Mouse (Mus musculus) neural tube, embryonic 15.5 days (tissue): ENCODE data around the gene Trf. TPM values are rescaled to one million over a fixed set of nuclear protein-coding genes. Genes with fewer than 3 reads are reported as not detected.
A peak's percentile ranks its signal among the peaks of the same experiment; 100 is the strongest.

ENCODE experiments used
- ATAC-seq: fragments of 200-750 bp; cut with Nextera tagmentation; 2 replicates; pipeline ENCODE4 v1.8.0; 2017; ENCODE audit warnings: mild to moderate bottlenecking, moderate TSS enrichment, moderate library complexity; ENCODE audit not compliant: low FRiP score
- H3K27ac ChIP-seq: fragments of 300-500 bp; sonication (generic); replicated peaks from 2 replicates; pipeline ENCODE4 v1.5.1; 2015; ENCODE audit warnings: mild to moderate bottlenecking, inconsistent platforms
- H3K27me3 ChIP-seq: fragments of 300-500 bp; sonication (generic); replicated peaks from 2 replicates; pipeline ENCODE4 v1.6.1; 2015; ENCODE audit warnings: inconsistent platforms
- H3K36me3 ChIP-seq: fragments of 300-500 bp; sonication (generic); 2 replicates; pipeline ENCODE4 v1.6.1; 2015; ENCODE audit warnings: inconsistent platforms
- H3K4me1 ChIP-seq: fragments of 300-500 bp; sonication (generic); 2 replicates; pipeline ENCODE4 v1.6.1; 2015; ENCODE audit warnings: inconsistent platforms
- H3K4me2 ChIP-seq: fragments of 300-500 bp; sonication (generic); 2 replicates; pipeline ENCODE4 v1.6.1; 2015; ENCODE audit warnings: inconsistent platforms, mild to moderate bottlenecking, moderate library complexity
- H3K4me3 ChIP-seq: fragments of 300-500 bp; sonication (generic); replicated peaks from 2 replicates; pipeline ENCODE4 v1.5.1; 2015; ENCODE audit warnings: mild to moderate bottlenecking, inconsistent platforms
- H3K9ac ChIP-seq: fragments of 300-500 bp; sonication (generic); replicated peaks from 2 replicates; pipeline ENCODE4 v1.6.1; 2015; ENCODE audit warnings: mild to moderate bottlenecking, inconsistent platforms
- H3K9me3 ChIP-seq: fragments of 300-500 bp; sonication (generic); replicated peaks from 2 replicates; pipeline ENCODE4 v1.6.1; 2016; ENCODE audit warnings: inconsistent platforms
- WGBS: fragments of 180-500 bp; shearing (Covaris S2); methylation state at CpG from one replicate; pipeline ENCODE4 v1.1.7; 2015; ENCODE audit warnings: mixed read lengths; 5-methylcytosine and 5-hydroxymethylcytosine counted together
- polyA plus RNA-seq: library from polyadenylated mRNA; unstranded; fragments of >200 nt; fragmentation: Nextera tagmentation; extraction: Ambion mirVana; gene quantifications from 2 replicates; pipeline ENCODE4 v1.2.1, GENCODE M21; 2015

Gene Trf
- polyA plus RNA-seq, 1 experiment from 2014 or later = 38.9 TPM

GRCm38 (mm10) chr9:103213631-103214030 is 16.6 kb downstream of the Trf start:
- H3K9ac ChIP-seq = no peak overlapping the region
- no peak for ATAC-seq
- 0 out of 2 replicates have a peak, but pooled peaks cover 2% of the 10 kb centered on the region for H3K4me1 ChIP-seq
- 59% methylated on average over 2 of the region's 2 CpGs for WGBS
- no peaks in the 10 kb centered on the region for H3K9me3 ChIP-seq
- H3K27me3 ChIP-seq = no peaks in the 10 kb centered on the region
- H3K27ac ChIP-seq = no peak overlapping the region
- no peak overlapping the region for H3K4me3 ChIP-seq
- H3K4me2 ChIP-seq = no peak overlapping the region
- H3K36me3 ChIP-seq = no peaks in the 10 kb centered on the region; the same call in 1 of the 2 replicates

GRCm38 (mm10) chr9:103212654-103213420 is 17.4 kb downstream of the Trf start:
- no peak for ATAC-seq
- WGBS = 71% methylated on average over 28 of the region's 28 CpGs
- no peaks in the 10 kb centered on the region for H3K27me3 ChIP-seq
- H3K36me3 ChIP-seq = no peaks in the 10 kb centered on the region; the same call in 1 of the 2 replicates
- H3K9ac ChIP-seq = no peak overlapping the region
- H3K4me1 ChIP-seq = 0 out of 2 replicates have a peak, but pooled peaks cover 6% of the 10 kb centered on the region
- H3K27ac ChIP-seq = no peak overlapping the region
- peak overlapping the region; percentile 41 for H3K4me2 ChIP-seq
- H3K4me3 ChIP-seq = peak overlapping the region; percentile 27
- no peaks in the 10 kb centered on the region for H3K9me3 ChIP-seq

DNA sequence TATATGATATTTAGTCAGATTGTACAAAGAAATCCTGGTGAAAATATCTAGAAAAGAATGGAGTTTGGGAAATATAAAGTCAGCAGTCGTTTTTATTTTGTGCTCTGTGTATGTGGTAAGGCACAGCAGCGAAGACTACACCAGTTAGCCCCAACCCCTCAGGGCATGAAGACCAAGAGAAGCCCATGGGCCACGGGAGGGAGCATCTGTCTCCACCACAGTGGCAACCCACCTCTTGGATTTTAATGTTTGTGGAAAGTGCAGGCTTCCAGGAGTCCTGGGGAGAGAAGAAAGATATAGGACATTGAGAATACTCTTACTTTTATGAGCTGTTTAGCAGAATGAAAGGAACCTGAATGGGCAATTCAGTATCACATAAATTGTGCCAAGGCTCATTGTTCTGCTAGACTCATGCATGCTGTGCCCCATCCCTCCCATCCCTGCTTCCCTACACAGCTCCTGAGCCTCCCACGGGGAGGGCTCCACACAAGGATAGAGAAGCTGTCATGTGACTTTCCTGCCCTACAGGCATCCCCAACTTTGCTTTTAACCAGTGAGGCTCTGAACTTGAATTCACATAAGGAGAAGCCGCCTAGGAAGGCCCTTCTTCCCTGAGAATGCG is 21.3 kb downstream of the Trf start:
- Histone ChIP-seq H3K9me3 (no peaks in the 10 kb centered on the region), H3K4me2 (no peak overlapping the region), H3K36me3 (no peaks in the 10 kb centered on the region), H3K27me3 (no peaks in the 10 kb centered on the region), H3K9ac (no peak overlapping the region), H3K4me3 (no peak overlapping the region), H3K27ac (no peak overlapping the region), H3K4me1 (0 out of 2 replicates have a peak, but pooled peaks cover 6% of the 10 kb centered on the region)
- WGBS = 23% methylated on average over 6 of the region's 6 CpGs
- ATAC-seq = no peak; the same call in 1 of the 2 replicates

DNA sequence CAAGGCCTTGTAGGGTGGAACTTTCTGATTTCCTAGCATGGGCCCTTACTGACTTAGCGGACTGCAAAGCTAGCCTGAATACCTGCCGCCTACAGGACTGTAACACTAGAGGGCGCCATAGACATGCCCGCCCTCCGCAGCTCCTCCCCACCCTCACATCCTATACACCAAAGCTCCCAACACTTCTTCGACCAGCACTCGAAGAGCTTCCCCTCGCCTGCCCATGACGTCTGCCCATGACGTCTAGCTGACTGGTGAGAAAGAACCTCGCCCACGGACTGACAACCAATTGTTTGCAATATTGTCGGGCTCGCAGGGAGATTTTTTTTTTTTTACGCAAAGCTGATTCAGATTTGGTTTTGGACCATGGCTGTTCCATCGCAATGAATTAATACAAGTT is 22.4 kb downstream of the Trf start:
- ATAC-seq = peak; percentile 83
- Histone ChIP-seq H3K36me3 (no peaks in the 10 kb centered on the region), H3K4me1 (0 out of 2 replicates have a peak, but pooled peaks cover 6% of the 10 kb centered on the region), H3K9me3 (no peaks in the 10 kb centered on the region), H3K27ac (no peak overlapping the region), H3K4me3 (peak overlapping the region; percentile 21; the same call in 1 of the 2 replicates), H3K27me3 (no peaks in the 10 kb centered on the region), H3K9ac (no peak overlapping the region), H3K4me2 (peak overlapping the region; percentile 57)
- 10% methylated on average over 16 of the region's 16 CpGs for WGBS

DNA sequence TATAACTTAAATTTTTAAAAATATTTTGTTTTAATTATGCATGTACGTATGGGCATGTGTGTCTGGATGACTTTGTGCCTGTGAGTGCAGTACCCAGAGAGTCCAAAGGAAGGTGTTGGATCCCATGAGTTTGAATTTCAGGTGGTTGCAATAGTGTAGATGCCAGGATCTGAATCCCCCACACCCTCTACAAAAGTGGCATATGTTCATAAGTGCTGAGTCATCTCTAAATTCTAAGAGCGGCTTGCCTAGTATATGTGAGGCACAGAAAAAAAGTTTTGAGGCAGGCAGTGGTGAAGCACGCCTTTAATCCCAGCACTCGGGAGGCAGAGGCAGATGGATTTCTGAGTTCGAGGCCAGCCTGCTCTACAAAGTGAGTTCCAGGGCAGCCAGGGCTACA is 24.5 kb downstream of the Trf start:
- ATAC-seq = no peak
- Histone ChIP-seq H3K4me1 (peaks cover 11% of the 10 kb centered on the region), H3K9ac (no peak overlapping the region), H3K4me3 (no peak overlapping the region), H3K36me3 (no peaks in the 10 kb centered on the region), H3K27me3 (no peaks in the 10 kb centered on the region), H3K9me3 (no peaks in the 10 kb centered on the region), H3K4me2 (no peak overlapping the region), H3K27ac (no peak overlapping the region)
- 90% methylated on average over 5 of the region's 5 CpGs for whole genome bisulfite sequencing

- ATAC-seq = peak; percentile 98
- peak within 1 kb of the TSS; percentile 63 for H3K9ac ChIP-seq
- H3K27me3 ChIP-seq = no peaks in the 10 kb centered on the region
- H3K9me3 ChIP-seq = no peaks in the 10 kb centered on the region
- H3K4me1 ChIP-seq = peaks cover 9% of the 10 kb centered on the region
- peaks cover 16% of the 10 kb centered on the region for H3K36me3 ChIP-seq
- WGBS = under 1% methylated on average over 45 of the region's 45 CpGs
- peak within 1 kb of the TSS; percentile 69 for H3K4me3 ChIP-seq
- H3K4me2 ChIP-seq = peak within 1 kb of the TSS; percentile 66
- H3K27ac ChIP-seq = peak within 1 kb of the TSS; percentile 82
Measured at GRCm38 (mm10) chr9:103201561-103202260, 28.5 kb downstream of the Trf start, which contains the start of gene Srprb. Gene Srprb, minus strand, starts transcription at chr9:103202137.

GRCm38 (mm10) chr9:103188416-103188815 is 41.8 kb downstream of the Trf start:
- Histone ChIP-seq H3K27me3 (no peaks in the 10 kb centered on the region), H3K4me1 (0 out of 2 replicates have a peak, but pooled peaks cover 3% of the 10 kb centered on the region), H3K9me3 (no peaks in the 10 kb centered on the region), H3K36me3 (peaks cover 36% of the 10 kb centered on the region), H3K9ac (no peak overlapping the region), H3K4me2 (no peak overlapping the region), H3K4me3 (no peak overlapping the region), H3K27ac (no peak overlapping the region)
- WGBS = 84% methylated on average over 4 of the region's 4 CpGs
- ATAC-seq = no peak

DNA sequence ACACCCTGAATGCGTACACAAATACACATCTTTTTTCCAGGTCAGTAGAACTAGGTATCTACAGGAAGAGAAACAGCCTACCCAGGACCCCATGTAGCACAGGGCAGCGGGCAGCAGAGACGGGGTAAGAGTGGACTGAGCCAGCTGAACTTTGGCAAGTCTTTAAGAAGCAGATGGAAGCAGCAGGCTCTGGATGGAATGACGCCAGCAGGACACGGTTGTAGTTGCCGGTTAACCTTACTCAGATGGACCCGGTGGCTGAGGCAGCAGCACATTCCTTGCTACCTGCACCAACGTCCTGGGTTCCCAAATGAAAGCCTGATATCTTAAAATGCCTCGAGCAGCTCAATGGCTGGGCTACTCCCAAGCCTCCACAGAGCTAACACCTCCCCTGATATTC is 43.5 kb downstream of the Trf start:
- Histone ChIP-seq H3K27ac (no peak overlapping the region), H3K4me3 (no peak overlapping the region), H3K4me2 (no peak overlapping the region), H3K9ac (no peak overlapping the region), H3K4me1 (no peaks in the 10 kb centered on the region), H3K9me3 (no peaks in the 10 kb centered on the region), H3K36me3 (peaks cover 37% of the 10 kb centered on the region), H3K27me3 (no peaks in the 10 kb centered on the region)
- WGBS = 70% methylated on average over 9 of the region's 9 CpGs
- no peak for ATAC-seq

DNA sequence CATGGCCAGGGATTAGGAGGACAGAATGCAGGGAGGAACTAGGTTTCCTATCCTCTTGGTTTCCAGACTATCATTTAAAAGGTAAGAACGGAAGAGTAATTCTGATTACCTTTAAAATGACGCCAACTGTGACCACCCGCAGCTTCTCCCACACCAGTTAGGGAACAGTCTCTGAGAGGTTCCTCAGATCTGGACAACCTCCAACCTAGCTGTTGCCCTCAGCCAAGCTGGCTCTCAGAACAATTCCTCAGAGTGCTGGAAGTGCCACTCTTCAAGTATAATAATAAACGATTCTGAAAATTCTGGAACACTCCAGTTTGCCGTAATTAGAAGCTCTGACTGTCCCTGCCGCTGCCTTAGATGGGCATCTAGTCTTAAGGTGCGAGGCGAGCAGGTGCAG is 44.3 kb downstream of the Trf start:
- Histone ChIP-seq H3K9ac (no peak overlapping the region), H3K9me3 (no peaks in the 10 kb centered on the region), H3K36me3 (peaks cover 37% of the 10 kb centered on the region), H3K27ac (no peak overlapping the region), H3K4me2 (no peak overlapping the region), H3K4me1 (peaks cover 3% of the 10 kb centered on the region), H3K4me3 (no peak overlapping the region), H3K27me3 (no peaks in the 10 kb centered on the region)
- WGBS = 87% methylated on average over 8 of the region's 8 CpGs
- no peak for ATAC-seq

GRCm38 (mm10) chr9:103184855-103185254 is 45.4 kb downstream of the Trf start:
- WGBS = 68% methylated on average over 4 of the region's 4 CpGs
- no peak overlapping the region for H3K27ac ChIP-seq
- peaks cover 26% of the 10 kb centered on the region for H3K36me3 ChIP-seq

GRCm38 (mm10) chr9:103181886-103182285 is 48.4 kb downstream of the Trf start:
- ATAC-seq = no peak
- H3K36me3 ChIP-seq = peaks cover 30% of the 10 kb centered on the region
- H3K4me3 ChIP-seq = no peak overlapping the region
- no peak overlapping the region for H3K4me2 ChIP-seq
- H3K27ac ChIP-seq = no peak overlapping the region
- H3K9ac ChIP-seq = no peak overlapping the region
- no peaks in the 10 kb centered on the region for H3K27me3 ChIP-seq
- 83% methylated on average over 8 of the region's 8 CpGs for WGBS
- no peaks in the 10 kb centered on the region for H3K9me3 ChIP-seq
- H3K4me1 ChIP-seq = peaks cover 13% of the 10 kb centered on the region

More at GRCm38 (mm10) chr9:103184855-103185254, 45.4 kb downstream of the Trf start:
- Histone ChIP-seq H3K4me2 (no peak overlapping the region), H3K4me1 (peaks cover 13% of the 10 kb centered on the region), H3K9me3 (no peaks in the 10 kb centered on the region), H3K4me3 (no peak overlapping the region), H3K27me3 (no peaks in the 10 kb centered on the region), H3K9ac (no peak overlapping the region)
- no peak for ATAC-seq
